Mouse (Mus musculus) gastrocnemius, adult 8-10 months (tissue): ENCODE data around the gene Vmn2r23. TPM values are rescaled to one million over a fixed set of nuclear protein-coding genes. Genes with fewer than 3 reads are reported as not detected.
"Not testable (repeated sequence)": the region's sequence is repeated elsewhere in the genome, so short reads cannot be mapped to it uniquely, and the experiment has no call there.

Experiments
- DNase-seq, 2 experiments: peaks; one replicate each; pipeline ENCODE4 v3.0.0; 2022; ENCODE audit warnings: low spot score in 2 of 2
- total RNA-seq, 4 experiments: library from RNA; stranded (reverse); gene quantifications; 2 replicates each; pipeline ENCODE4 v1.2.4; 2022

Gene Vmn2r23
- total RNA-seq, result not detected

DNA sequence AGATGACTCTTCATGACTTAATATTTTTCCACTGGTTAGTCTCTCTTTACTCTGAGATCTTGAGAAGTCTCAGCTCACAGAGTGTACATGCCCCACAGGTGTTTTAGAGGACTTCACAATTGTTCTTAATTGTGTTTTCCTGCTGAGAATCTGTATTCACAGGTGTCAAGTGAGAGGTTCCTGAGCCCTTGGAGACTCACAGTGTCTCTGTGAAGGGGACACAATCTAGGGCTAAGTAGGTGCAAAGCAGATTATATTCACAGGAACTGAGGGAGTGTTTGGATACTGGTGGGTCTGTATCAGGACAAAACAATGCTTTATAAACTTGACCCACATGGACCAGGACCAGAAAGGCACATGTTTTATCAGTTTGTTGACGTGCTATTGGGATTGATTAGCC, at the start of gene Vmn2r23:
Gene Vmn2r23, plus strand, starts transcription at position 301 of the 400 bp plus-strand sequence.
- no peak for DNase-seq

DNA sequence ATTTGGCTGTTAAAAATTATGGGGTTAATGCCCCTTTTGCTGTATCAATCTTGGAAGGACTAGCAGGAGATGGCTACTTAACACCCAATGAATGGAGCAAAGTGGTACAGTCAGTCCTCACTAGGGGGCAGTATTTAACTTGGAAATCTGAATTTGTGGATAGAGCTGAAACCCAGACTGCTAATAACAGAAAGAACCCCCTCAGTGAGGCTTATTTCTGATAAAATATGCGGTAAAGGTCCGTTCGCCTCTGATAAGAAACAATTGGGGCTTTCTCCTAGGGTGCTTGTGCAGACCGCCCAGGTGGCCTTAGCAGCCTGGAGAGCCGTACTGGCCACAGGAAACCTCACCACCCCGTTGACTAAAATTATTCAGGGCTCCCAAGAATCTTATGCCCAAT, 45.4 kb upstream of the Vmn2r23 start:
- DNase-seq, result no peak

DNA sequence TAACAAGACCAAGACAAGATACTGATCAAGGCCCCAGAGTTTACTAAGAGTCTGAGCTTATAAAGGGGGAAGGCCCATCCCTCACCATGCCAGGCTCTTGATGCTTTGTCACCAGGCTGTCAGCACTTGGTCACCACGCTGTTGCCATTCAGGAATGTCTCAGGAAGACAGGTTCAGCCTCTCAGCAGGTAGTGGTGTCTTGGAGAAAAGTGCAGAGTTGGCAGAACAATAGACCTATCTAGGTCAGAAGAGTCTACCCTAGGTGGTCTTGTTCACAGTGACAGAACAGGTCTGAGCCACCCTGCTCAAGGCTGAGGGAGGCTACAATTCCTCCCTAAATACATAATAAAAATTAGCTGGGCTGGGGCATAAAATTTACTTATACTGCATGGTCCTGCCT, 5.8 kb upstream of the Vmn2r23 start:
- not testable (repeated sequence) for DNase-seq

DNA sequence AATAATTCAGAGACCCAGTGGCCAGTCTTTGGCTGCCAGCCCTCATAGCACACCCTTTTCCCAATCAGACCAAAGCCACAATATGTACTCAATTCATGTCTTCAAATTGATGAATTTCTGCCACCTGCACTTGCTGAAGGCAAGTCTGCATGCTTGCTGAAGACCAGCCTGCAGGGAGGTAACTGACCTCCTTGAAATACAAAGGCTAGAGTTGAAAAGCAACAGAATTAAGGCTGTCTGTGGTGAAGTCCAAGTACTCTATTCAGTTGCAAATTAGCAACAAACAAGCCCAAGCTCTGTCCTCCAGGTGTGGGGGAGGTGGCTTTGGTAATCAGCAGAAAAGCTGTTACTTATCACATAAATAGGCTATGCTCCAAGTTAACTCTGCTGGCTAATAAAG, 5.3 kb upstream of the Vmn2r23 start:
- DNase-seq, result no peak

DNA sequence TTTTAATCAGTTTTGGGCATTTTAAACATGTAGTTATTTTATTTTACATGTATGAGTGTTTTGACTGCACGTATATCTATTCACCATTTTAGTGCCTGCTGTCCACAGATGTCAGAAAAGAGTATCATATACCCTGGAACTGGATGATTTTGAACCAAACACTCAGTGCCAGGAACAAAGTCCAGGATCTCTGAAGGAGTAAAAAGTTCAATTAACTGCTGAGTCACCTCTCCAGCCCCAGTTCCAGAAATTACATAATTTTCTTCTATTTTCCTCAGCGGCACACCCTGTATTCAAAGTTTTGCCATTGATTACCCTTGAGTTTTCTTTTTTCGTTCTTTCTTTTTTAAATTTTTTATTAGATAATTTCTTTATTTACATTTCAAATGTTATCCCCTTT, 67.6 kb downstream of the Vmn2r23 start:
- DNase-seq, result no peak

DNA sequence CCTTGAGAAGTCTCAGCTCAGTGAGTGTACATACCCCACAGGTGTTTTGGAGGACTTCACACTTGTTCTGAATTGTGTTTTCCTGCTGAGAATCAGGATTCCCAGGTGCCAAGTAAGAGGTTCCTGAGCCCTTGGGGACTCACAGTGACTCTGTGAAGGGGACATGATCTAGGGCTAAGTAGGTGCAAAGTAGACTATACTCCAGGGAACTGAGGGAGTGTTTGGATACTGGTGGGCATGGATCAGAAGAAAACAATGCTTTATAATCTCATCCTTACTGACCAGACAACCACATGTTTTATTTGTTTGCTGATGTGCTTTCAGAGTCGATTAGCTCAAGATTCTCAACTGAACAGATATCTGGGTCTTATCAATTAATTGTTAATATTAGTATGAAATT, 76.1 kb downstream of the Vmn2r23 start, which contains the start of gene Vmn2r24:
Gene Vmn2r24, plus strand, starts transcription at position 301 of the 400 bp plus-strand sequence.
- no peak for DNase-seq

DNA sequence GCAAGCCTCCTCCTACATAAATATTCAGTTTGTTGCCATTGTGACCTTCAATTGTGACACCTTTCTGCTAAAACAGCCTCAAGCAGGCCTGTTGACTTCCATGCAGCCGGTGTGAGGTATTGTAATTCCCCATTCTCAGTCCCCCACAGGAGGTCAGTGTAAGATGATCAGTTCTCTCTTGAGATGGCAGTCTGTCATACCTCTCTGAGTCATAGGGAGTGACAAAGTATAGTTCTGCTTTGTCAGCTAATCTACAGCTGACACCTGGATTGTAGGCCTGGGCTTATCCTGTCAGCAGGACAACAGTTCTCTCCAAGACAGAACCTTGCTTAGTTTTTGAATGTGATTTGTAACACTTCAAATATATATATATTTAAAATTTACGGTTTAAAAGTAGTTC, 82.4 kb downstream of the Vmn2r23 start:
- DNase-seq, result no peak

DNA sequence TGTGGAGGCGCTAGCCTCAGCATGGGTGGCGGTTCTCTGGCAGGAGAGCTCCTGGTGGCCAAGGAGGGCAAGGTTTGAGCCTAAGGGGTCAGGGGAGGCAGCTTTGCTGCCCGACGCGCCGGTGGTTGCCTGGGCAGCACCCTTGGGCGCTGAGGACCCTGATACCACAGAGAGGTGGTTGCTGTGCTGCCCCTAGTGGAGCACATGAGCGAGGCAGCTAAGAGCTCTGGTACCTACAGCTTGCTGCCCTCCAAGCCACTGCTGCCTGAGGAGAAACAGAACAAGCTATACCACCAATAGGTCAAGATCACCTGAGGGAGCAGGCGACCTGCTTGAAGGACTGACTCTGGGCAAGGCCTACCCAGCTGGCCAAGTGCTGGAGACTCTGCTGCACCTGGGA, 91.3 kb downstream of the Vmn2r23 start:
- no peak for DNase-seq

Other genes with a start within 250 kb of the Vmn2r23 start
- gene Vmn2r21, start 169.3 kb upstream of the Vmn2r23 start, total RNA-seq, result not detected
- gene Vmn2r22, start 51.9 kb upstream of the Vmn2r23 start, total RNA-seq, result not detected
- not detected for gene Vmn2r24, start 76.2 kb downstream of the Vmn2r23 start, total RNA-seq
- not detected for gene Vmn2r25, start 150.8 kb downstream of the Vmn2r23 start, total RNA-seq